Mouse (Mus musculus): ENCODE results near the gene Zfp78.

GRCm38 (mm10) chr7:6372993-6373392 lies 9.9 kb downstream of the Zfp78 start:
- TF ChIP-seq GATA1 (IDR thresholded peaks at IDR 0.05; ENCODE audit: borderline replicate concordance, low read length), result no peak
- TF ChIP-seq FLI1 (IDR thresholded peaks at IDR 0.05; ENCODE audit: low read length), result no peak

Measured in megakaryocyte, embryonic 14.5 days (primary cell).